Mouse (Mus musculus) intestine, postnatal 0 days (tissue): ENCODE results near the gene Cyp39a1. TPM values are rescaled to one million over a fixed set of nuclear protein-coding genes. Genes with fewer than 3 reads are reported as not detected.
A peak's percentile ranks its signal among the peaks of the same experiment; 100 is the strongest.

ENCODE experiments used
- ATAC-seq: fragments of 200-750 bp; cut with Nextera tagmentation; 2 replicates; pipeline ENCODE4 v1.8.0; 2017; ENCODE audit warnings: mild to moderate bottlenecking, moderate TSS enrichment, moderate library complexity
- H3K27ac ChIP-seq: fragments of 300-500 bp; sonication (generic); 2 replicates; pipeline ENCODE4 v1.5.1; 2014; ENCODE audit warnings: mild to moderate bottlenecking, low read depth, low read length, moderate library complexity
- H3K27me3 ChIP-seq: fragments of 300-500 bp; sonication (generic); replicated peaks from 2 replicates; pipeline ENCODE4 v1.6.1; 2014; ENCODE audit warnings: low read length, mixed read lengths; ENCODE audit not compliant: control insufficient read depth, insufficient read depth
- H3K36me3 ChIP-seq: fragments of 300-500 bp; sonication (generic); 2 replicates; pipeline ENCODE4 v1.6.1; 2014; ENCODE audit warnings: mild to moderate bottlenecking, moderate library complexity; ENCODE audit not compliant: control insufficient read depth, insufficient read depth
- H3K4me1 ChIP-seq: fragments of 300-500 bp; sonication (generic); replicated peaks from 2 replicates; pipeline ENCODE4 v1.6.1; 2014; ENCODE audit warnings: antibody characterized with exemption, low read length, mixed read lengths; ENCODE audit not compliant: control insufficient read depth, insufficient read depth
- H3K4me2 ChIP-seq: fragments of 300-500 bp; sonication (generic); replicated peaks from 2 replicates; pipeline ENCODE4 v1.6.1; 2014; ENCODE audit warnings: low read depth, mild to moderate bottlenecking, moderate library complexity
- H3K4me3 ChIP-seq: fragments of 300-500 bp; sonication (generic); 2 replicates; pipeline ENCODE4 v1.5.1; 2014; ENCODE audit warnings: low read depth, low read length
- H3K9ac ChIP-seq: fragments of 300-500 bp; sonication (generic); 2 replicates; pipeline ENCODE4 v1.6.1; 2014; ENCODE audit warnings: mild to moderate bottlenecking, low read depth, low read length
- H3K9me3 ChIP-seq: fragments of 300-500 bp; sonication (generic); 2 replicates; pipeline ENCODE4 v1.6.1; 2016; ENCODE audit warnings: mixed run types; ENCODE audit not compliant: control insufficient read depth
- CTCF ChIP-seq: sonication (generic); IDR thresholded peaks from 2 replicates; pipeline ENCODE4 v1.5.1; 2016; ENCODE audit warnings: low read depth, mild to moderate bottlenecking, control low read depth, antibody characterized with exemption, moderate library complexity
- WGBS: fragments of 180-500 bp; shearing (Covaris S2); extraction: QIAGEN DNeasy Blood & Tissue Kit; methylation state at CpG from one replicate; pipeline ENCODE4 v1.1.7; 2014; 5-methylcytosine and 5-hydroxymethylcytosine counted together
- polyA plus RNA-seq: library from polyadenylated mRNA; unstranded; fragments of >200 nt; fragmentation: Nextera tagmentation; extraction: Ambion mirVana; gene quantifications from 2 replicates; pipeline ENCODE4 v1.2.1, GENCODE M21; 2015

The Cyp39a1 gene
- 5.7 and 6.8 TPM in 2 replicates for polyA plus RNA-seq

GRCm38 (mm10) chr17:43667290-43667843, at the start of gene Cyp39a1:
Gene Cyp39a1, plus strand, starts transcription at chr17:43667425.
- Histone ChIP-seq H3K4me1 (no peaks in the 10 kb centered on the region), H3K27me3 (no peaks in the 10 kb centered on the region), H3K36me3 (no peaks in the 10 kb centered on the region), H3K4me3 (peak within 1 kb of the TSS; percentile 76), H3K4me2 (peak within 1 kb of the TSS; percentile 97), H3K9ac (peak within 1 kb of the TSS; percentile 53), H3K27ac (no peak within 1 kb of the TSS), H3K9me3 (no peaks in the 10 kb centered on the region)
- WGBS: 0% methylated on average over 17 of the region's 17 CpGs
- ATAC-seq: no peak
- no peak for TF ChIP-seq CTCF

DNA sequence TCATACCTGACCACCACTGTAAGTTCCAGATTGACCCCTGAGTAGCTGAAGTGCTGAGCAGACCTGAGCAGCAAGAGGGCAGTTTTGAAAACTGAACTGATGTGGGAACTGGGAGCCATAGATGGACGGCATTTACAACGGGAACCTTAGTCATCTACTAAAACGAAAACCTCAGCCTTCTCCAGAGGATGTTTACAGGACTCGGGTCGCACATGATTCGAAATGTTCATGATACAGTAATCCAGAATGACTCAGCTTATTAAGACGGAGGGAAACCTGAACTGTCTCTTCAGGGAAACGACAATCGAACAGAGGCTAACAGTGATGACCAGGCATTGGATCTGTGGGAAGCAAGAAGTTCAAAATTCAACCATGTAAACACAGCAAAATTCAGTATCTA, 48.1 kb upstream of the Cyp39a1 start:
- H3K4me1 ChIP-seq: no peaks in the 10 kb centered on the region
- WGBS: 82% methylated on average over 9 of the region's 9 CpGs
- no peak overlapping the region for H3K4me3 ChIP-seq
- no peak for ATAC-seq
- H3K4me2 ChIP-seq: no peak overlapping the region
- H3K27me3 ChIP-seq: no peaks in the 10 kb centered on the region
- H3K36me3 ChIP-seq: no peaks in the 10 kb centered on the region
- no peaks in the 10 kb centered on the region for H3K9me3 ChIP-seq
- no peak overlapping the region for H3K27ac ChIP-seq
- H3K9ac ChIP-seq: no peak overlapping the region
- TF ChIP-seq CTCF: no peak

- Histone ChIP-seq H3K9me3 (no peaks in the 10 kb centered on the region), H3K4me3 (no peak overlapping the region), H3K27me3 (peaks cover 2% of the 10 kb centered on the region; the same call in 1 of the 2 replicates), H3K4me1 (no peaks in the 10 kb centered on the region), H3K4me2 (no peak overlapping the region), H3K27ac (no peak overlapping the region), H3K9ac (no peak overlapping the region), H3K36me3 (no peaks in the 10 kb centered on the region)
- ATAC-seq: peak; percentile 56
- TF ChIP-seq CTCF: no peak
- 61% methylated on average over 10 of the region's 10 CpGs for WGBS
Measured at GRCm38 (mm10) chr17:43622076-43622475, 45.1 kb upstream of the Cyp39a1 start.

- Histone ChIP-seq H3K9me3 (no peaks in the 10 kb centered on the region), H3K4me1 (0 out of 2 replicates have a peak, but pooled peaks cover 6% of the 10 kb centered on the region), H3K4me3 (no peak overlapping the region), H3K27ac (no peak overlapping the region), H3K4me2 (no peak overlapping the region), H3K9ac (no peak overlapping the region), H3K27me3 (peaks cover 40% of the 10 kb centered on the region), H3K36me3 (no peaks in the 10 kb centered on the region)
- WGBS: 94% methylated on average over 10 of the region's 10 CpGs
- no peak for TF ChIP-seq CTCF
- no peak for ATAC-seq
Measured at GRCm38 (mm10) chr17:43628246-43628645, 39.0 kb upstream of the Cyp39a1 start.

- 21% methylated on average over 24 of the region's 24 CpGs for WGBS
- Histone ChIP-seq H3K36me3 (no peaks in the 10 kb centered on the region), H3K9ac (no peak overlapping the region), H3K4me3 (peak overlapping the region; percentile 31), H3K27me3 (peaks cover 40% of the 10 kb centered on the region), H3K4me2 (peak overlapping the region; percentile 63), H3K9me3 (no peaks in the 10 kb centered on the region), H3K4me1 (0 out of 2 replicates have a peak, but pooled peaks cover 6% of the 10 kb centered on the region), H3K27ac (no peak overlapping the region)
- no peak for TF ChIP-seq CTCF
- ATAC-seq: no peak
Measured at GRCm38 (mm10) chr17:43629026-43629495, 38.2 kb upstream of the Cyp39a1 start.

- peak; percentile 33 for ATAC-seq
- H3K36me3 ChIP-seq: no peaks in the 10 kb centered on the region
- peak within 1 kb of the TSS; percentile 63 for H3K4me2 ChIP-seq
- 7% methylated on average over 76 of the region's 83 CpGs for WGBS
- no peaks in the 10 kb centered on the region for H3K9me3 ChIP-seq
- peak within 1 kb of the TSS; percentile 31 for H3K4me3 ChIP-seq
- H3K9ac ChIP-seq: no peak within 1 kb of the TSS
- no peak for TF ChIP-seq CTCF
- H3K27me3 ChIP-seq: peaks cover 40% of the 10 kb centered on the region
- H3K27ac ChIP-seq: no peak within 1 kb of the TSS
- H3K4me1 ChIP-seq: 0 out of 2 replicates have a peak, but pooled peaks cover 6% of the 10 kb centered on the region
Measured at GRCm38 (mm10) chr17:43629496-43630426, 37.5 kb upstream of the Cyp39a1 start, which contains the start of gene Tdrd6. Gene Tdrd6, minus strand, starts transcription at chr17:43630299.
